Mouse (Mus musculus) cerebellum, adult 18-20 months (tissue): ENCODE measurements around the gene Aoc2.

Experiments
- DNase-seq, 2 experiments: peaks; one replicate each; pipeline ENCODE4 v3.0.0; 2021

The Aoc2 gene

GRCm38 (mm10) chr11:101324763-101325162 lies at the start of gene Aoc2:
TSS of gene Aoc2 (plus strand) at chr11:101325063.
- no peak for DNase-seq

- DNase-seq, result no peak
Measured at GRCm38 (mm10) chr11:101275309-101275708, 49.6 kb upstream of the Aoc2 start.

DNA sequence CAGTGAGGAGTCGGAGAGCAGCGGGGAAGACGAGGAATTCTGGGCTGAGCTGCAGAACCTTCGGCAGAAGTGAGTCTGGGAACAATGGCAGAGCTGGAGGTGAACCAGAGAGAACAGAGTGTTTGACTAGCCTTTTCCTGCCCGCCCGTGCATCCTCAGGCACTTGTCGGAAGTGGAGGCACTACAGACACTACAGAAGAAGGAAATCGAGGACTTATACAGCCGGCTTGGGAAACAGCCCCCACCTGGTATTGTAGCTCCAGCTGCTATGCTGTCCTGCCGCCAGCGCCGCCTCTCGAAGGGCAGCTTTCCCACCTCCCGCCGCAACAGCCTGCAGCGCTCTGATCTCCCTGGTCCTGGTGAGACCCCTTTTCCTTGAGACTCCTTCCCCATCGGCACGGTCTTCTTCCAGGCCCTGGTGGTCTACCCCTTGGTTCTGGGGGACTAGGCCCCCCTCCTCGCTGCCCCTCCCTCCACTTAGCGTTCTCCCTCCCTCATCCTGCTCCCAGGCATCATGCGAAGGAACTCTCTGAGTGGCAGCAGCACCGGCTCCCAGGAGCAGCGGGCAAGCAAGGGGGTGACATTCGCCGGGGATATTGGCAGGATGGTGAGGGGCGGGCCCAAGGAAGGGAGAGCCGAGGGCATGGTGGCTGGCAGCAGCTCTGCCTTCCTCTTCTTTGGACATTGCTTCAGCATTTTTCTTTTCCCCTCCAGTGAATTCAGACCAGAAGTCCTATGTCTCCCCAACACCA lies 48.4 kb upstream of the Aoc2 start:
- DNase-seq, result no peak

- DNase-seq, result no peak
Measured at GRCm38 (mm10) chr11:101277381-101278222, 47.3 kb upstream of the Aoc2 start.

GRCm38 (mm10) chr11:101278223-101279192 lies 46.4 kb upstream of the Aoc2 start, which contains the start of the genes Cntd1 and Coa3:
TSS of gene Cntd1 (plus strand) at chr11:101279012.
TSS of gene Coa3 (minus strand) at chr11:101279114.
- DNase-seq, result peak; percentile 81 to 94

- no peak for DNase-seq
Measured at GRCm38 (mm10) chr11:101279193-101279569, 45.7 kb upstream of the Aoc2 start.

DNA sequence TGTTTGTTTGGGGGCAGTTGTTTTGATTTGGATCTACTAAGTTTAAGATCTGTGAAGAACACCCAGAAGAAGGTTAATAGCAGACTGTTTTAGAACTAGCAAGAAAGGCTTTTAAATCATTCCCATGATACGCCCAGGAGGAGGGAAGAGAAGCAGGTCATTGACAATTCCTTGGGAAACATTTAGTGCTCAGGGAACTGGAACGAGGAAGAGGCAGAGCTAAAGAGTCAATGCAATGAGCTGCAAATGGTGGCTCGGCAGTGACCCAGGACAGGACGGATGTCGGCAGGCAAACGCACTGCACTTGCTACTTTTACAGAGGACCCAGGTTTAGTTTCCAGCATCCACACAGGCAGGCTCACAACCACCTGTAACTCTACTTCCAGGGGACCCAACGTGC lies 44.0 kb upstream of the Aoc2 start:
- no peak for DNase-seq

DNA sequence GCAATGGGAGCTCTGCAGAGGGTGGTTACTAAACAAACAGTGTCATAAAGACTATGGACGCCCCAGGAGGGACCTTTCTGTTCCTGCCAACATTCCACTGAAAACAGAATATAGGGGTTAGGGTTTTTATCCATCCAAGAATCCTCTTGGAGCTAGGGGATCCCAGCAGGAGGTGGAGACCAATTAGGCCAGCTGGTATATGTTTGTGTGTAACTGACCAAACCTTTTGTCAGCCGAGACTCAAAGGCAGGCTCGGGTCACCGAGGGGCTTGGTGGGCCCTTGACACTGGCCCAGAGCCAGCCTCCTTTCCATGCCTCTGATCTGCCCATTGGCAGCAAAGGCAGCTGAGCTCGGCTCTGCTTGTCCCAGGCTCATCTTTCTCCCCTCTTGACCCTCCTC lies 42.0 kb upstream of the Aoc2 start:
- DNase-seq, result no peak

DNA sequence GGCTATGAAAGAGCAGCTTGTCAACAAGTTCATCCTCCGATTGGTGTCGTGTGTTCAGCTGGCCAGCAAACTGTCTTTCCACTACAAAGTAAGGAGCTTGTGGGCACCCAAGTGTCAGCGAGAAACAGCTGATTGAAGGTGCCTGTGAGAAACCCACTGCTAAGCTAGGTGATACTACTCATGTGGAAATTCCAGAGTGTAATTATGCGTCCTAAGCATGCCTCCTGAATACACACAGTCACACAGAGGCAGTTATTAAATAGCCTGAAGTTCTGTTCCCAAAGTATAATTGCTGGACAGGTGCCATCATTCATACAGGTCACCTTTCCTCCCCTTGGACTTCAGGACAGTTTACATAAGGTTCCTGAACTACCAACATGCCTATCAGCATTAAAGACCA lies 41.1 kb upstream of the Aoc2 start:
- DNase-seq, result no peak

DNA sequence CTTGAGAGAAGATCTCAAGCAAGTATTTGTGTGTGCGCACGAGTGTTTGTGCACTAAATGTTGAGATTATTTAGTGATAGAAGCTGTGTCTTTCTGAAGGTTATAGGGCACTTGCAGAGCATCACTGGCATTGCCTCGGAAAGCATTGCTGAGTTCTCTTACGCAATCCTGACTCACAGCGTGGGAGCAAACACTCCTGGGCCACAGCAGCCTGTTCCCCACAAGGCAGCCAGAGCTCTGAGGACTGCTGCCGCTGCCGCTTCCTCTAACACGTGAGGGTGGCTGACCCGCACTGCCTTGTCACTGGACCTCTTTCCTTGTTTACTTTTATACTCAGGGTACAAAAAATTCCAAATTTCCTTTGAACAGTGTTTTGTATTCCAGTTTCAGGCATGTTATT lies 37.6 kb upstream of the Aoc2 start:
- no peak for DNase-seq

GRCm38 (mm10) chr11:101291231-101291630 lies 33.6 kb upstream of the Aoc2 start:
- DNase-seq, result no peak

DNA sequence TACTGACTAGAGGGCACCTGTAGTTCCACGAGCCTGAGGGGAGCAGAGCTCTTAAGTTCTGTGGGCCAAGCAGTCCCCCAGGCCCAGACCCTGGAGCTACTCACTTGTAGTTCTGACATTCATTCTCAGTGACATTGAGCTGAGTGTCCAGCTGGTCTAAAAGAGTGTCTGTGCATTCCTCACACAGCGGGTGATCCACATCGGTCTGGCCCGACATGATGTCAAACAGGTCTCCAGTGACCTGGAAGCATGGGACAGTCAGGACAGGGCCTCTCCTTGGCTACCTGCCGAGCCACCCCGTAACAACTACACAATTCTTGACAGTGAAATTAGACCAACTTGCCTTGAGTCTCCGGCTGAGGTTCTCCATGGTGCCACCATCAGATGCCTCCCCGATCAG lies 29.7 kb upstream of the Aoc2 start:
- DNase-seq, result no peak

DNA sequence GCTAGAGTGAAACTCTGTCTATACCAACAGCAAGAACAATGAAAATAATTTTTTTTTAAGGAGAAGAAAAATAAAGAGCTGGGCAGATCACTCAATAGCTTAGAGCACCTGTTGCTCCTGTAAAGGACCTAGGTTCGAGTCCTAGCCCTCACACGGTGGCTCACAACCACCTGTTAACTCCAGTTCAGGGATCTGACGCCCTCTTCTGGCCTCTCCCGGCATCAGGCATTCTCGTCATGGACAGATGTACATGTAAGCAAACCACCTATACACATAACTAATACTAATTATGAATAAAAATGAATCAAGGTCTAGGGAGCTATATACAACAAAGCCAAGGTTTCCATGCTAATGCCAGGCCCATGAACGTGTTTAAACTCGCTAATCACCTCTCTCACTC lies 24.0 kb upstream of the Aoc2 start:
- DNase-seq, result no peak

DNA sequence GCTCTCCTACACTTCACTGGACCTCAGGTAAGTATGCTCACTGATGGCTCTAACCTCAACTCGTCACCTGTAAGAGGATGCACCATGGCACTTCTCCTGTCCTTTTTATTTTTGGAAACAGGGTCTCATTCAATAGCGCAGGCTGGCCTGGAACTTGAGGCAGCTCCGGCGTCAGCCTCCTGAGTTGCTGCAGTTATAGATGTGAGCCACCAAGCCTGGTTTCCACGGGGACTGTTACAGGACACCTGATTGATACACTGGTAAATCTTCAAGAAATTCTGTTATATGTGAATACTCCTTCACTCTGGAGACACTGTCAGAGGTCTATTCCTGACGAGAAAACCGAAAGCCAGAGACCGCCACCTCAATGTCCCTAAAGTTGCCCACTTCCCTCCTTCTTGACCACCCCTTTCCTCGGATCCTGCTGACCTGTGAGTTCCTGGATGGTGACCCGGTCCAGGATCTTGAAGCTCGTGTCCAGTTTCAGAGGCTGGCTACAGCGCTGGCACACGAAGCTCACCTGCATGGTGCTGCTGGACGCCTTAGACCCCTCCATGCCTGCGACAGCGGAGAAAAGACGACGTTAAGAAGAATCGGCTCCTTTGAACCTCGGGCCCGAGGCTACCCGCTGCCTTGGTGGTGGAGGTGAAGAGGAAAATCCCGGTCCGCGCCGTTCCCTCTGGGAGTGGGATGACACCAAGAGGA lies 23.4 kb upstream of the Aoc2 start:
- no peak for DNase-seq

DNA sequence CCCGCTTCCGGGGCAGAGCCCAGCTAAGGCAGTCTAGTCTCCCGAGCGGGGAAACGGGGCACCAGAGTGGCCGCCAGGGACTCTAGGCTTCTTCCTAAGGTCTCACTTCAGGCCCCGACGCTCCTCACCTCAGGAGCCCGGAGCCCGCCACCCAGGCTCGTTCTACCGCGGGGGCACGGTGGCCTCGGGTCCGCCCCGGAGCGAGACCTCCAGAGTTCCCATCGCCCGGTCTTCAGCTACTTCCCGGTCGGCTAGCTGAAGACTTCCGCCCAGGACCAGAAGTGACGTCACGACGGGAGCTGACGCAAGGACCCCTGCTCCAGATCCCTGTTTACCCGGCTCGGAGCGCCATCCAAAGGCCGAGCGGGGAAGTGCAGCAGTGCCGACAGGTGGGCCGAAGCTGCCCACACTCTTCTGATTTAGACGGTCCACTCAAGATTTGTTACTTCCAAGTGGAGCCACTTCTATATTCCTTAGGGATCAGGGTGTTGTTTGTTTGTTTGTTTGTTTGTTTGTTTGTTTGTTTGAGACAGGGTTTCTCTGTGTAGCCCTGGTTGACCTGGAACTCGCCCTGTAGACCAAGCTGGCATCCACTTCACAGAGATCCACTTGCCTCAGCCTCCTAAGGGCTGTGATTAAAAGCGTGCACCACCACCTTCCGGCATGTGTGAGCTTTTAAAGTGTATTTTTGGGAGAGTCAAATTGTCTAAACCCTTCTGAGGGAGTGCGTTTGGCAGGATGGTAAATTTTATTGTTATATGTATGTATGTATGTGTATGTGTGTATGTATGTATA lies 22.7 kb upstream of the Aoc2 start, which contains the start of gene Becn1:
Gene Becn1 (minus strand): TSS at position 283 of the 795 bp plus-strand sequence.
- DNase-seq, result peak; percentile 98 to 99

- no peak for DNase-seq
Measured at GRCm38 (mm10) chr11:101307744-101308143, 17.1 kb upstream of the Aoc2 start.

GRCm38 (mm10) chr11:101311083-101311482 lies 13.8 kb upstream of the Aoc2 start:
- no peak for DNase-seq

DNA sequence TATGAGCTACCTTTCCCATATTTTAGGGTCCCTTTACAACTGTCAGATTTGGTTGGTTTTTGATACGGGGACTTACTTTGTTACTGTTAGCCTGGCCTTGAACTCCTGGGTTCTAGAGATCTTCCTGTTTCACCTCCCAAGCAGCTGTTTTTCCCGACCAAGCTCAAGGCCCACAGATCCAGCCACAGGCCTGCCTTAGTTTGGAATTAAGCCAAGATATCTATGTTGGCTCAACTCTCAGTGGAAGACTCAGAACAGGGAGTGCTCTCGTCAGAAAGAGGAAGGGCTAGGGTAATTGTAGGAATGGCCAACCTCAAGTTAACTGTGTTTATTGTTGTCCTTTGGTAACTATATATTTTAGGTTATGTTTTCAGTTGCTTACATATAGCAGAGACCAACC lies 12.7 kb upstream of the Aoc2 start:
- no peak for DNase-seq

- DNase-seq, result no peak
Measured at GRCm38 (mm10) chr11:101314567-101314966, 10.3 kb upstream of the Aoc2 start.

DNA sequence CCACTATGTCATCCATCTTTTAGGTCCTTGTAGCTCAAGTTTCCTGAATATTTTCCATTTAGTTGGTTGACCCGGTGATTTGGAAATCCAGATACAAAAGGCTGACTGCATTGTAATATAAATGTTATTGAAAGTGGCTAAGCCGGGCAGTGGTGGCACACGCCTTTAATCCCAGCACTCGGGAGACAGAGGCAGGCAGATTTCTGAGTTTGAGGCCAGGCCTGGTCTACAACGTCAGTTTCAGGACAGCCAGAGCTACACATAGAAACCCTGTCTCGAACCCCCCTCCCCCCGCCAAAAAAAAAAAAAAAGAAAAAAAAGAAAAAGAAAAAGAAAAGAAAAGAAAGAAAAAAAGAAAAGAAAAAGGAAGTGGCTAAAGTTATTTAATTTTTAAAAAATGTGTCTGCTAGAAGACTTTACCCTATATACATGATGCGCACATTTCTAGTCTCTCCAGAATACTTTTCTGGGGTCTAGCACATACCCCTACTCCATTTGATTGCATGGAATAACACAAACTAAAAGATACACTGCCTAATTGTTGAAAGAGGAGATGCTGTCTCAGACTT lies 9.7 kb upstream of the Aoc2 start:
- DNase-seq, result no peak
